19 mouse cellular contexts compared by ENCODE assay signal in the genomic region with DNA sequence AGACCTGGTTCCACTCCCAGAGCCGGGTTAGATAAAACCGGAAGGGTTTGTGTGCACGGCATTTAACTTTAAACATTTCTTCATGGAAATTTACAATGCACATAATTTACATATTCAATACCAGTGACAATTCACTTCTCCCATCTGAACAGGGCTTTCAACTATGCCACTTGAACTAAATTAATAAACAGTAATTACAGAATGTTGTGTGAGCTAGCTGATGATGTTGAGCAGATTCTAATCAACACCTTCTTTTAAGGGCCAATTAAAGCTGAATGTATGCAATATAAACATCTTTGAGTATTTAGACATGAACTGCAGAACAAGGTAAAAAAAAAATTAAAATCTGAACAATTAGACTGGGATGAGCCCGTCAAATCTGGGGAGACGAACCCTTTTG.
"Had no signal": no experiment of that assay in that cellular context is flagged by ENCODE, and none has a peak within 500 bp of the region (broad histone marks: within the 10 kb centered on the region; RNA-seq: fewer than 3 reads in every experiment).

No protein-coding gene starts in this region.

- H3K9me3 ChIP-seq: midbrain, embryonic 10.5 days; midbrain, embryonic 12.5 days; neural tube, embryonic 13.5 days; neural tube, embryonic 15.5 days had no signal

- DNase-seq: lung, adult 18-20 months; lung, embryonic 14.5 days; lung, postnatal 10 days; lung, postnatal 4 days; midbrain, embryonic 14.5 days; retina, postnatal 1 day; right cerebral cortex, adult 18-20 months; right cerebral cortex, postnatal 25 days; right cerebral cortex, postnatal 4 days; spleen, adult 18-20 months; thymus, adult 18-20 months; thymus, postnatal 14 days; thymus, postnatal 36 days had no signal

- H3K4me3 ChIP-seq: midbrain, embryonic 10.5 days; midbrain, embryonic 12.5 days; myocyte; neural tube, embryonic 13.5 days; neural tube, embryonic 15.5 days had no signal

- H3K27me3 ChIP-seq: midbrain, embryonic 12.5 days; neural tube, embryonic 13.5 days; neural tube, embryonic 15.5 days had no signal

- H3K27ac ChIP-seq: midbrain, embryonic 10.5 days; midbrain, embryonic 12.5 days; neural tube, embryonic 13.5 days; neural tube, embryonic 15.5 days had no signal

- H3K4me1 ChIP-seq: midbrain, embryonic 10.5 days; midbrain, embryonic 12.5 days; neural tube, embryonic 13.5 days; neural tube, embryonic 15.5 days had no signal

- H3K4me2 ChIP-seq: lung, embryonic 14.5 days; midbrain, embryonic 12.5 days; neural tube, embryonic 13.5 days; neural tube, embryonic 15.5 days had no signal

- ATAC-seq: midbrain, embryonic 16.5 days had no signal

- H3K9ac ChIP-seq: lung, embryonic 14.5 days; midbrain, embryonic 12.5 days; neural tube, embryonic 13.5 days; neural tube, embryonic 15.5 days had no signal

- H3K36me3 ChIP-seq: midbrain, embryonic 10.5 days; midbrain, embryonic 12.5 days; neural tube, embryonic 13.5 days; neural tube, embryonic 15.5 days had no signal
